In the genomic region with DNA sequence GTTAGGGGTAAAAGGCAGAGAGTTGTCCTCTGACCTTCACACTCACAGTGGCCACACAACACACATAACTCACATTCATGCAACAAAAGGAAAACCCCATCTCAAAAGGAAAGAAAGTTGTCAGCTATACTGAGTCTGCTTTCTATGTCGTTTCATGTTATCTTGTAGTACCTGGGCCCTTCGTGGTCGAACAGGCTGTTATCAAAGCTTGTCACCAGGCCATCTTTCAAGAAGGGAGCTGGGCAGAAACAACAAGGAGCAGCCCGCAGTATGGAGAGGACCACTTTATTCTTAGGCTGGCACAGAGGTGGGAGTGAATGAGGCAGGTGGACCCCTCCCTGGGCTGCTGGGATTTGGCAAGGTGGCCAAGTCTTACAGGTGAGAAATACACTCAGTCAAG, we compare ENCODE assay signal across 1 mouse cellular context.
A peak's percentile ranks its signal among the peaks of the same experiment; 100 is the strongest.
TF ChIP-seq lines count a peak whose summit lies in the region.

No protein-coding gene starts in this region.

TF ChIP-seq in MEL, 35 proteins besides CTCF, POLR2A, EP300 and RAD21 (continued from another document):
- TF ChIP-seq MYC (IDR thresholded peaks at IDR 0.05; ENCODE audit: low read depth, low read length) = no peak
- peak; percentile 63; the same call in 1 of the 2 replicates for TF ChIP-seq RCOR1 (IDR thresholded peaks at IDR 0.05; ENCODE audit: low read depth, low read length)
- no peak for TF ChIP-seq UBTF (IDR thresholded peaks at IDR 0.05; ENCODE audit: borderline replicate concordance, insufficient read depth, low read depth, low read length)
- TF ChIP-seq TAL1 (IDR thresholded peaks at IDR 0.05; ENCODE audit: low read length) = peak; percentile 93
- peak; percentile 95 for TF ChIP-seq TCF12 (IDR thresholded peaks at IDR 0.05; ENCODE audit: low read depth, low read length)
- peak; percentile 83; the same call in 1 of the 2 replicates for TF ChIP-seq SIN3A (IDR thresholded peaks at IDR 0.05; ENCODE audit: low read length)
- TF ChIP-seq ZMIZ1 (IDR thresholded peaks at IDR 0.05; ENCODE audit: low read depth, low read length) = 0 out of 2 replicates have a peak, but pooled peaks have one; percentile 22
- TF ChIP-seq CHD1 (IDR thresholded peaks at IDR 0.05; ENCODE audit: low read depth, low read length) = no peak
- no peak for TF ChIP-seq MXI1 (IDR thresholded peaks at IDR 0.05; ENCODE audit: low read depth, low read length)
- no peak for TF ChIP-seq ZC3H11A (IDR thresholded peaks at IDR 0.05; ENCODE audit: low read depth, low read length)
- TF ChIP-seq GATA1 (IDR thresholded peaks at IDR 0.05; ENCODE audit: low read depth, low read length) = peak; percentile 90
- no peak for TF ChIP-seq CHD2 (IDR thresholded peaks at IDR 0.05; ENCODE audit: low read length)
- TF ChIP-seq ZKSCAN1 (IDR thresholded peaks at IDR 0.05; ENCODE audit: low read depth, low read length) = no peak
- TF ChIP-seq ZNF384 (IDR thresholded peaks at IDR 0.05; ENCODE audit: low read depth, low read length) = no peak
- TF ChIP-seq ETS1 (IDR thresholded peaks at IDR 0.05; ENCODE audit: low read depth, low read length) = peak; percentile 64; the same call in 1 of the 2 replicates
TF ChIP-seq in MEL: peak in this region for 7.
